Mouse (Mus musculus) MEL (cell line): ENCODE measurements around the gene Ugt1a1. TPM values are rescaled to one million over a fixed set of nuclear protein-coding genes. Genes with fewer than 3 reads are reported as not detected.
A peak's percentile ranks its signal among the peaks of the same experiment; 100 is the strongest.

Experiments
- DNase-seq: peaks from one replicate; pipeline ENCODE4 v3.0.0; 2011; ENCODE audit warnings: low read depth, low spot score
- H3K27ac ChIP-seq: 2 replicates; pipeline ENCODE4 v1.5.1; 2012; ENCODE audit warnings: low read depth, mild to moderate bottlenecking, control low read depth, low read length, moderate library complexity; ENCODE audit not compliant: control insufficient read depth
- H3K27me3 ChIP-seq, 2 experiments: fragments of 150-350 bp in 1 of 2; sonication (generic) in 1 of 2; 2 replicates each; pipeline ENCODE4 v1.6.1; 2012; ENCODE audit warnings: low read length in 2 of 2, mild to moderate bottlenecking in 2 of 2, improper control_type of control experiment in 1 of 2, moderate library complexity in 1 of 2; ENCODE audit not compliant: insufficient read depth in 2 of 2, control insufficient read depth in 1 of 2
- H3K36me3 ChIP-seq, 2 experiments: 2 replicates each; pipeline ENCODE4 v1.6.1; 2012 to 2014; ENCODE audit warnings: low read length in 2 of 2, improper control_type of control experiment in 1 of 2, inconsistent platforms in 1 of 2, mild to moderate bottlenecking in 1 of 2; ENCODE audit not compliant: insufficient read depth in 2 of 2, control insufficient read depth in 1 of 2
- H3K4me1 ChIP-seq, 2 experiments: fragments of 150-350 bp in 1 of 2; sonication (generic) in 1 of 2; 2 replicates each; pipeline ENCODE4 v1.6.1; 2012; ENCODE audit warnings: low read length in 2 of 2, improper control_type of control experiment in 1 of 2, mild to moderate bottlenecking in 1 of 2; ENCODE audit not compliant: insufficient read depth in 2 of 2, control insufficient read depth in 1 of 2
- H3K4me3 ChIP-seq, 2 experiments: fragments of 150-350 bp in 1 of 2; sonication (generic) in 1 of 2; 2 replicates each; pipeline ENCODE4 v1.5.1; 2012; ENCODE audit warnings: low read depth in 2 of 2, low read length in 2 of 2, mild to moderate bottlenecking in 2 of 2, moderate library complexity in 2 of 2, control low read depth in 1 of 2, improper control_type of control experiment in 1 of 2; ENCODE audit not compliant: control insufficient read depth in 1 of 2, insufficient read depth in 1 of 2
- H3K79me2 ChIP-seq: 2 replicates; pipeline ENCODE4 v1.6.1; 2012; ENCODE audit warnings: mild to moderate bottlenecking, low read length, moderate library complexity; ENCODE audit not compliant: control insufficient read depth, poor library complexity, insufficient read depth
- H3K9ac ChIP-seq: 2 replicates; pipeline ENCODE4 v1.6.1; 2012; ENCODE audit warnings: low read depth, mild to moderate bottlenecking, control low read depth, low read length, moderate library complexity; ENCODE audit not compliant: control insufficient read depth, poor library complexity, severe bottlenecking
- H3K9me3 ChIP-seq: fragments of 150-350 bp; sonication (generic); replicated peaks from 2 replicates; pipeline ENCODE4 v1.6.1; 2012; ENCODE audit warnings: mild to moderate bottlenecking, low read length, improper control_type of control experiment, moderate library complexity; ENCODE audit not compliant: insufficient read depth
- CHD2 ChIP-seq: IDR thresholded peaks from 2 replicates; pipeline ENCODE4 v1.6.1; 2011; ENCODE audit warnings: low read length, improper control_type of control experiment
- CTCF ChIP-seq, 3 experiments: IDR thresholded peaks in 2 of 3; conservative IDR thresholded peaks in 1 of 3; 2 replicates each; pipeline ENCODE4 v1.5.1; 2011 to 2012; ENCODE audit warnings: low read length in 3 of 3, low read depth in 2 of 3, mild to moderate bottlenecking in 2 of 3, improper control_type of control experiment in 1 of 3, inconsistent platforms in 1 of 3, mixed read lengths in 1 of 3, moderate library complexity in 1 of 3; ENCODE audit not compliant: control insufficient read depth in 1 of 3, insufficient read depth in 1 of 3, poor library complexity in 1 of 3, severe bottlenecking in 1 of 3
- E2F4 ChIP-seq: IDR thresholded peaks from 2 replicates; pipeline ENCODE4 v1.6.1; 2011; ENCODE audit warnings: low read depth, low read length, improper control_type of control experiment, borderline replicate concordance
- EP300 ChIP-seq, 2 experiments: IDR thresholded peaks; 2 replicates each; pipeline ENCODE4 v1.6.1; 2011; ENCODE audit warnings: improper control_type of control experiment in 2 of 2, low read length in 2 of 2, low read depth in 1 of 2, mild to moderate bottlenecking in 1 of 2
- GABPA ChIP-seq: IDR thresholded peaks from 2 replicates; pipeline ENCODE4 v1.6.1; 2012; ENCODE audit warnings: low read depth, mild to moderate bottlenecking, inconsistent platforms, low read length, improper control_type of control experiment, moderate library complexity
- GATA1 ChIP-seq: IDR thresholded peaks from 2 replicates; pipeline ENCODE4 v1.6.1; 2011; ENCODE audit warnings: low read depth, low read length, improper control_type of control experiment
- KAT2A ChIP-seq: conservative IDR thresholded peaks from 2 replicates; pipeline ENCODE4 v1.6.1; 2012; ENCODE audit warnings: low read depth, low read length, improper control_type of control experiment, inconsistent platforms
- MAFK ChIP-seq: IDR thresholded peaks from 2 replicates; pipeline ENCODE4 v1.6.1; 2011; ENCODE audit warnings: low read depth, mild to moderate bottlenecking, low read length, improper control_type of control experiment, borderline replicate concordance
- MAX ChIP-seq: IDR thresholded peaks from 2 replicates; pipeline ENCODE4 v1.6.1; 2011; ENCODE audit warnings: low read length, improper control_type of control experiment
- MAZ ChIP-seq: IDR thresholded peaks from 2 replicates; pipeline ENCODE4 v1.6.1; 2012; ENCODE audit warnings: low read depth, mild to moderate bottlenecking, inconsistent platforms, low read length, improper control_type of control experiment
- MEF2A ChIP-seq: IDR thresholded peaks from 2 replicates; pipeline ENCODE4 v1.6.1; 2014; ENCODE audit warnings: low read depth, mild to moderate bottlenecking, inconsistent platforms, low read length, improper control_type of control experiment; ENCODE audit not compliant: poor library complexity, insufficient replicate concordance, severe bottlenecking; ENCODE audit errors: extremely low read depth
- MYB ChIP-seq: IDR thresholded peaks from 2 replicates; pipeline ENCODE4 v1.6.1; 2011; ENCODE audit warnings: mild to moderate bottlenecking, low read depth, low read length, improper control_type of control experiment
- MYC ChIP-seq: IDR thresholded peaks from 2 replicates; pipeline ENCODE4 v1.6.1; 2011; ENCODE audit warnings: low read depth, mild to moderate bottlenecking, low read length, improper control_type of control experiment, moderate library complexity
- NELFE ChIP-seq: IDR thresholded peaks from 2 replicates; pipeline ENCODE4 v1.6.1; 2011; ENCODE audit warnings: low read depth, low read length, improper control_type of control experiment
- NRF1 ChIP-seq: IDR thresholded peaks from 2 replicates; pipeline ENCODE4 v1.6.1; 2014; ENCODE audit warnings: low read depth, mild to moderate bottlenecking, inconsistent platforms, low read length, improper control_type of control experiment, moderate library complexity; ENCODE audit not compliant: poor library complexity, insufficient read depth, severe bottlenecking
- POLR2A ChIP-seq, 2 experiments: IDR thresholded peaks; 2 replicates each; pipeline ENCODE4 v1.6.1; 2011 to 2012; ENCODE audit warnings: low read length in 2 of 2, mild to moderate bottlenecking in 2 of 2, control low read depth in 1 of 2, improper control_type of control experiment in 1 of 2, low read depth in 1 of 2, moderate library complexity in 1 of 2; ENCODE audit not compliant: control insufficient read depth in 1 of 2, insufficient read depth in 1 of 2, poor library complexity in 1 of 2
- POLR2AphosphoS2 ChIP-seq: IDR thresholded peaks from 2 replicates; pipeline ENCODE4 v1.6.1; 2011; ENCODE audit warnings: low read length, improper control_type of control experiment
- POLR2AphosphoS5 ChIP-seq: IDR thresholded peaks from 2 replicates; pipeline ENCODE4 v1.6.1; 2012; ENCODE audit warnings: low read depth, borderline replicate concordance, mild to moderate bottlenecking, inconsistent platforms, low read length, moderate library complexity, mixed read lengths
- TAL1 ChIP-seq: IDR thresholded peaks from 2 replicates; pipeline ENCODE4 v1.6.1; 2012; ENCODE audit warnings: mild to moderate bottlenecking, inconsistent platforms, low read length, moderate library complexity, mixed read lengths
- TBP ChIP-seq: IDR thresholded peaks from 2 replicates; pipeline ENCODE4 v1.8.0; 2011; ENCODE audit warnings: low read depth, low read length, improper control_type of control experiment
- USF1 ChIP-seq: IDR thresholded peaks from 2 replicates; pipeline ENCODE4 v1.6.1; 2014; ENCODE audit warnings: low read depth, mild to moderate bottlenecking, inconsistent platforms, low read length, improper control_type of control experiment, moderate library complexity
- ZC3H11A ChIP-seq: IDR thresholded peaks from 2 replicates; pipeline ENCODE4 v1.6.1; 2012; ENCODE audit warnings: low read depth, mild to moderate bottlenecking, inconsistent platforms, low read length, improper control_type of control experiment
- ZKSCAN1 ChIP-seq: IDR thresholded peaks from 2 replicates; pipeline ENCODE4 v1.6.1; 2012; ENCODE audit warnings: low read depth, mild to moderate bottlenecking, inconsistent platforms, low read length, improper control_type of control experiment, moderate library complexity
- ZMIZ1 ChIP-seq: IDR thresholded peaks from 2 replicates; pipeline ENCODE4 v1.6.1; 2012; ENCODE audit warnings: low read depth, mild to moderate bottlenecking, inconsistent platforms, low read length, improper control_type of control experiment, moderate library complexity
- ZNF384 ChIP-seq: IDR thresholded peaks from 2 replicates; pipeline ENCODE4 v1.6.1; 2012; ENCODE audit warnings: low read depth, mild to moderate bottlenecking, inconsistent platforms, low read length, improper control_type of control experiment
- polyA plus RNA-seq, 2 experiments: library from polyadenylated mRNA; stranded (reverse) in 1 of 2; unstranded in 1 of 2; fragments of >175 nt in 1 of 2; fragments of >200 nt in 1 of 2; gene quantifications; 2 replicates each; pipeline versions ENCODE4 v1.2.1 to v1.2.4; 2012; ENCODE audit warnings: low replicate concordance in 2 of 2, low read depth in 1 of 2; ENCODE audit not compliant: insufficient read length in 2 of 2, insufficient read depth in 1 of 2, missing spikeins in 1 of 2
- total RNA-seq: library from RNA; depleted of rRNA; stranded (reverse); fragments of 300-350 nt; gene quantifications from 2 replicates; pipeline ENCODE4 v1.2.3, GENCODE M21; 2012

The Ugt1a1 gene
- total and polyA plus RNA-seq, 3 experiments: not detected

DNA sequence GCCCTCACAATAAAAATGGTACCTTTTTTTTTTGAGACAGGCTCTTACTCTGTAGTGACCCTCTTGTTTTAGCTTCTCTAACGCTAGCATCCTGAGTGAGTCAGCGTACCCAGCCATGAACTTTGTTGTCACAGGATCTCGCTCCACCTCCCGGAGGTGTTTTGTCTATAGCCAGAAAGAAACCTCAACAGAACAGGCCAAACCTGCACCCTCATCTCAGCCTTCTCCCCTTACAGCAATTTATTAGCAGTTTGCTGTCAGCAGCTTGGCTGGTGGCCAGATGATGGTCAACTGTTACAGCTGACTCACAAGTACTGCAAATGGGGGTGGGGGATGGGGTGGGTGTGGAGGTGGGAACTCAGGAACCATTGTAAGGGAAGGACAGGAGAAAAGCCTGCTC lies 50.5 kb downstream of the Ugt1a1 start (continued):
- TF ChIP-seq MAZ: no peak
- peak; percentile 79 for TF ChIP-seq POLR2AphosphoS2
- TF ChIP-seq ZMIZ1: no peak
- TF ChIP-seq ZKSCAN1: no peak
- peak; percentile 53; the same call in 1 of the 2 replicates for TF ChIP-seq MYB
- TF ChIP-seq USF1: no peak
- peak; percentile 31; the same call in 1 of the 2 replicates for TF ChIP-seq TBP
- 0 out of 2 replicates have a peak, but pooled peaks have one; percentile 2 for TF ChIP-seq NELFE
- peak in 1 of 2 experiments; percentile 59; a peak in 2 of 4 replicates for TF ChIP-seq POLR2A (IDR thresholded peaks at IDR 0.05; ENCODE audit: control insufficient read depth in 1 of 2, insufficient read depth in 1 of 2, low read depth in 1 of 2, low read length in 2 of 2, poor library complexity in 1 of 2)
- no peak for TF ChIP-seq NRF1
- no peak for TF ChIP-seq MAFK
- no peak for TF ChIP-seq KAT2A

DNA sequence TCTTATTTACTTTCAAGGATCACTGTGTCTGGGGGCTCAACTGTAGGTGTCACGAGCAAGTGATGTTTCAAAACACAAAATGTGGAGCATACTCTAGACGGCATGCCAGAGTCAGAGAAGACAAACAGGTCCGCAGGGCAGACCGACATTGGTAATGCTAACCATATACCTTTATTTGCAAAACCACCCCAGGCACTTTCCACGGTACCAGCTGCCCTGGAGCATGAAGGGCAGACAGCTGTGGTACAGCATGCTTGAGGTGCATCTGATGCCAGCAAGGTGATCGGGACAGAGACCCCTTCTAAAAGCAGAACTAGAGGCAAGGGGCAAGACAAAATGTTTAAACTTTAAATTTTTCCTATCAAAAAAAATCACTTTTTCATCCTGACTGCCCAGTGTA lies 51.2 kb downstream of the Ugt1a1 start:
- TF ChIP-seq E2F4 (no peak), MAX (0 out of 2 replicates have a peak, but pooled peaks have one; percentile 18)
- Histone ChIP-seq H3K4me3 (no peak overlapping the region), H3K4me1 (peaks cover 7 to 17% of the 10 kb centered on the region in 2 experiments), H3K27me3 (no peaks in the 10 kb centered on the region), H3K9me3 (no peaks in the 10 kb centered on the region), H3K36me3 (peaks cover 21 to 24% of the 10 kb centered on the region in 2 experiments), H3K79me2 (no peaks in the 10 kb centered on the region), H3K27ac (peak overlapping the region; percentile 25; the same call in 1 of the 2 replicates), H3K9ac (no peak overlapping the region)
- no peak for DNase-seq

DNA sequence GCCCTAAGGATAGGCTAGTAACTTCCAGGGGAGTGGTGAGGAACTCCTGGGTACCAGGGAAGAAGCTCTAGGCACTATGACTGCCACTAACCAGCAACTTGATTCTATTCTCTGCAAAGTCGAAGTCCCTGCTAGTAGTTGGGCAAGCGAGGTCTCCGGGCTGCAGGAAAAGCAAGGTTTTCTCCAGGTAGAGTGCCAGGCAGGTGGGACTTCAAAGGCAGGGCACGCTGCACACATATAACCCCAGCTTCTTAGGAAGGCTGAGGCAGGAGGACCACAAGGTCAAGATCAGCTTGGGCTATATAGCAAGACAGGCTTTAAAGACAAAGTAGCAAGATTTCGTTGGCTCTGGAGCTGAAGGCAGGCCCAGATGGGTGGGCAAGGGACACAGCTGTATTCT lies 52.0 kb downstream of the Ugt1a1 start:
- H3K4me3 ChIP-seq: no peak overlapping the region
- no peak overlapping the region for H3K9ac ChIP-seq
- peaks cover 7 to 17% of the 10 kb centered on the region in 2 experiments for H3K4me1 ChIP-seq
- no peaks in the 10 kb centered on the region for H3K9me3 ChIP-seq
- no peak for DNase-seq
- no peak for TF ChIP-seq GABPA
- TF ChIP-seq POLR2AphosphoS5: no peak
- no peak for TF ChIP-seq CTCF (IDR thresholded peaks at IDR 0.05 in 2 of 3, conservative IDR thresholded peaks at IDR 0.05 in 1 of 3; ENCODE audit: control insufficient read depth in 1 of 3, insufficient read depth in 1 of 3, low read depth in 2 of 3, low read length in 3 of 3, poor library complexity in 1 of 3, severe bottlenecking in 1 of 3)
- no peak for TF ChIP-seq TAL1
- no peak for TF ChIP-seq MYC
- no peak for TF ChIP-seq MAX
- no peak for TF ChIP-seq CHD2
- TF ChIP-seq GATA1: no peak
- TF ChIP-seq ZNF384: no peak
- TF ChIP-seq ZMIZ1: no peak
- TF ChIP-seq ZC3H11A: no peak
- TF ChIP-seq MEF2A: no peak
- TF ChIP-seq EP300 (IDR thresholded peaks at IDR 0.05; ENCODE audit: low read depth in 1 of 2, low read length in 2 of 2): no peak
- no peak for TF ChIP-seq MAZ
- no peaks in the 10 kb centered on the region for H3K27me3 ChIP-seq
- no peaks in the 10 kb centered on the region for H3K79me2 ChIP-seq
- H3K27ac ChIP-seq: no peak overlapping the region
- H3K36me3 ChIP-seq: peaks cover 24 to 25% of the 10 kb centered on the region in 2 experiments
